Mouse (Mus musculus): Measurements from ENCODE around the gene Lgals3. TPM values are rescaled to one million over a fixed set of nuclear protein-coding genes. Genes with fewer than 3 reads are reported as not detected.
A peak's percentile ranks its signal among the peaks of the same experiment; 100 is the strongest.

The Lgals3 gene
- polyA plus RNA-seq, 1 experiment from 2014 or later = 0.33 TPM

DNA sequence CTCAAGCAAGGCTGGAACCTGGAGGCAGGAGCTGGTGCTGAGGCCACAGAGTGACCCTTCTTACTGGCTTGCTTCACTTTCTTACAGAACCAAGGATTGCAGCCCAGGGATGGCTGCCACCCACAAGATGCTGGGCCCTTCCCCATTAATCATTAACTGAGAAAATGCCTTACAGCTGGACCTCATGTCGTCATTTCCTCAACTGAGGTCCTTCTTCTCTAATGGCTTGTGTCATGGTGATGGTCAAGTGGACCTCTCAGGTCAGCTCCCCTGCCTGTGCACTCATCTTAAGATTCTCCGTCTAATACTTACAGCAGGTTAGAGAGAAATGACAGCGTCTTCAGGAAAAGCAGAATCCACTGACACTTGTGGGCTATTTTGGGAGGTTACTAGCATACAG lies 49.8 kb downstream of the Lgals3 start:
- DNase-seq (ENCODE audit: low spot score, missing footprints) = no peak
- Histone ChIP-seq H3K27ac (ENCODE audit: low read depth, low read length) (no peak overlapping the region), H3K4me1 (ENCODE audit: control insufficient read depth, insufficient read depth, low read length) (peaks cover 6% of the 10 kb centered on the region), H3K4me3 (ENCODE audit: low read depth, low read length) (peak overlapping the region; percentile 56), H3K9ac (ENCODE audit: low read length) (peak overlapping the region; percentile 69), H3K36me3 (ENCODE audit: control insufficient read depth, insufficient read depth, low read length) (peaks cover 4% of the 10 kb centered on the region; the same call in 1 of the 2 replicates), H3K9me3 (ENCODE audit: control insufficient read depth, low read length) (no peaks in the 10 kb centered on the region), H3K4me2 (peak overlapping the region; percentile 63), H3K27me3 (ENCODE audit: control insufficient read depth, insufficient read depth, low read length) (no peaks in the 10 kb centered on the region)
- WGBS = 44% methylated on average over 3 of the region's 3 CpGs
- no peak for ATAC-seq (ENCODE audit: low FRiP score)

DNA sequence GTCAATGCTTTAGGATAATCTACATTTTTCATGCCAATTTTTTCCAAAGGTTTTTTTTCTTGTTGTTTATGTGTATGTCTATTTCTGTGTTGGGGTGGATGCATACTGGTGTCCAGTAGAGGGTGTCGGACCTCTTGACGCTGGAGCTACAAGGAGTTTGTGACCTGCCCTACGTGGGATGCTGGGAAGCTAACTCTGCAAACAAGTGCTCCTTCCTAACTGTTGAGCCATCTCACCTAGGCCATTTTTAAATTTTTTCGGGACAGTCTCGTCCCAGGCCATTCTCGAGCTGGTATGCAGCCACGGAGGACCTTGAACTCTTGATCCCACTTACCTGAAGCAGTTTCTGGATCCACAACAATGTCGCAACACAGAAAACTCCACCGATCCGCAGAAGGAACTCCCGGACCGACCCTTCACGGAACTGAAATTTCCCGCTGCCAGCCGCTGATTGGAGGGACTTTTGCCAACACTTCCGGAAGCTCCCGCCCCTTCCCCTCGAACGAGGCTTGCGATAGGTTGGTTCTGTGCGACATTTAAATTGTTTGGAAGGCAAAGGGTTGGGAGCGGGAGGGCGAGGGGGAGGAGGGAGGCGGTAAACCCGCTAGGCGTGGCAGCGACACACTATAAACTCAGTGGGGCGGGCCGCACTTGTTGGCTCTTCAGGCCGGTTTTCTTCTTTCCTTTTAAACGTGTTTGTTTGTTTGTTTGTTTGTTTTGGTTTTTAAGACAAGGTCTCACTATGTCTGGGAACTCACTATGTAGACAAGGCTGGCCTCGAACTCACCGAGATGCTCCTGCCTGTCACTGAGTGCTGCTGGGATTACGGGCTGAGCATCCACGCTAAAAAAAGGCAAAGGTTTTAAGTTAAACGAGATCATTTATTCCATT lies 50.5 kb downstream of the Lgals3 start, which contains the start of gene Dlgap5:
TSS of gene Dlgap5 (minus strand) at position 633 of the 891 bp plus-strand sequence.
- ATAC-seq (ENCODE audit: low FRiP score) = peak; percentile 98
- Histone ChIP-seq H3K4me3 (ENCODE audit: low read depth, low read length) (peak within 1 kb of the TSS; percentile 56), H3K4me2 (peak within 1 kb of the TSS; percentile 63), H3K27ac (ENCODE audit: low read depth, low read length) (no peak within 1 kb of the TSS), H3K36me3 (ENCODE audit: control insufficient read depth, insufficient read depth, low read length) (no peaks in the 10 kb centered on the region; the same call in 1 of the 2 replicates), H3K9me3 (ENCODE audit: control insufficient read depth, low read length) (no peaks in the 10 kb centered on the region), H3K4me1 (ENCODE audit: control insufficient read depth, insufficient read depth, low read length) (peaks cover 6% of the 10 kb centered on the region), H3K27me3 (ENCODE audit: control insufficient read depth, insufficient read depth, low read length) (no peaks in the 10 kb centered on the region), H3K9ac (ENCODE audit: low read length) (peak within 1 kb of the TSS; percentile 69)
- DNase-seq (ENCODE audit: low spot score, missing footprints) = peak; percentile 98
- 2% methylated on average over 36 of the region's 36 CpGs for WGBS

DNA sequence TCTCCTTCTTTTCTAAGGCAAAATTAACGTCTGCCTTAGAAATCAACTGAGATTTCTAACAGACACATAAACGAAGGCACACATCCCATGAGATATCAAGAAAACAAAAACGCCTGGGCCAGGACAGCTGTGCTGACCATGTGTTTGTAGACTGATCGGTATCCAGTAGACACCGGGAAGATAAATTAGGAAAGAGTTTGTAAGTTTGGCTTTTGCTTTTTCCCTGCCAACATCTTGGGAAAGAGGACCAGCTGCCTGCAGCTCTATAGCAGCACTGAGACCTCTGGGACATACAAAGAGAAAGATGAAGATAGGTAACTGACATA lies 51.1 kb downstream of the Lgals3 start:
- Histone ChIP-seq H3K27ac (ENCODE audit: low read depth, low read length) (no peak overlapping the region), H3K9me3 (ENCODE audit: control insufficient read depth, low read length) (no peaks in the 10 kb centered on the region), H3K4me2 (peak overlapping the region; percentile 63; the same call in 1 of the 2 replicates), H3K4me3 (ENCODE audit: low read depth, low read length) (peak overlapping the region; percentile 56; the same call in 1 of the 2 replicates), H3K4me1 (ENCODE audit: control insufficient read depth, insufficient read depth, low read length) (peaks cover 6% of the 10 kb centered on the region), H3K27me3 (ENCODE audit: control insufficient read depth, insufficient read depth, low read length) (no peaks in the 10 kb centered on the region), H3K36me3 (ENCODE audit: control insufficient read depth, insufficient read depth, low read length) (no peaks in the 10 kb centered on the region; the same call in 1 of the 2 replicates), H3K9ac (ENCODE audit: low read length) (peak overlapping the region; percentile 55)
- no peak for DNase-seq (ENCODE audit: low spot score, missing footprints)
- WGBS = 58% methylated on average over 5 of the region's 5 CpGs
- no peak for ATAC-seq (ENCODE audit: low FRiP score)

DNA sequence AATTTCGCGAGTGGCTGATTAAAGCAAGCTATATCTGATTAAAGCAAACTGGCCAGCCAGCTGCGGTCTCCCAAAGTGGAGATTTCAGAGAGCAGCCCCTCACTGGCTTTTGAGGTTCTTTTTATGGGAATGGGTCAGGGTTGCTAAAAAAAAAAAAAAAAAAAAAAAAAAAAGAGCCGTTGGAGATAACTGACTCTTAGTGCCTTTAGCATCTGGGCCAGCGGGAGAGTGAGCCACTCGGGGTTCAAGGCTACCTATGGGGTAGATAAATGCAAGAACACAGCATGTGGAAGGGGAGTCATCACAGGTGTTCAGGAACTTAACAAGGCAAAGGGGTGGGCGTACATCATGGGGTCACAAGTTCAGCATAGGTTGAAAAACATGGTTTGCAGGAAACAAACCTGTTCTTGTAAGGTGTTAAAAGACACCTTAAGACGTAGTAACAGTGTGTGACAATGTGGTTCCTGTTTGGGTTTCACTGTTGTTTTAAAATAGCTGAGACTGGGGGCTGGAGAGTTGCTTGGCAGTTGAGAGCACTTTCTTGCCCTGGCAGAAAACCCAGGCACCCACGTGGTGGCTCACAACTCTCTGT lies 51.6 kb downstream of the Lgals3 start:
- 90% methylated on average over 9 of the region's 9 CpGs for WGBS
- Histone ChIP-seq H3K27ac (ENCODE audit: low read depth, low read length) (no peak overlapping the region), H3K36me3 (ENCODE audit: control insufficient read depth, insufficient read depth, low read length) (no peaks in the 10 kb centered on the region), H3K4me2 (no peak overlapping the region), H3K27me3 (ENCODE audit: control insufficient read depth, insufficient read depth, low read length) (no peaks in the 10 kb centered on the region), H3K9ac (ENCODE audit: low read length) (peak overlapping the region; percentile 55; the same call in 1 of the 2 replicates), H3K4me1 (ENCODE audit: control insufficient read depth, insufficient read depth, low read length) (peaks cover 6% of the 10 kb centered on the region), H3K9me3 (ENCODE audit: control insufficient read depth, low read length) (no peaks in the 10 kb centered on the region), H3K4me3 (ENCODE audit: low read depth, low read length) (no peak overlapping the region)
- DNase-seq (ENCODE audit: low spot score, missing footprints) (no peak), ATAC-seq (ENCODE audit: low FRiP score) (no peak)

DNA sequence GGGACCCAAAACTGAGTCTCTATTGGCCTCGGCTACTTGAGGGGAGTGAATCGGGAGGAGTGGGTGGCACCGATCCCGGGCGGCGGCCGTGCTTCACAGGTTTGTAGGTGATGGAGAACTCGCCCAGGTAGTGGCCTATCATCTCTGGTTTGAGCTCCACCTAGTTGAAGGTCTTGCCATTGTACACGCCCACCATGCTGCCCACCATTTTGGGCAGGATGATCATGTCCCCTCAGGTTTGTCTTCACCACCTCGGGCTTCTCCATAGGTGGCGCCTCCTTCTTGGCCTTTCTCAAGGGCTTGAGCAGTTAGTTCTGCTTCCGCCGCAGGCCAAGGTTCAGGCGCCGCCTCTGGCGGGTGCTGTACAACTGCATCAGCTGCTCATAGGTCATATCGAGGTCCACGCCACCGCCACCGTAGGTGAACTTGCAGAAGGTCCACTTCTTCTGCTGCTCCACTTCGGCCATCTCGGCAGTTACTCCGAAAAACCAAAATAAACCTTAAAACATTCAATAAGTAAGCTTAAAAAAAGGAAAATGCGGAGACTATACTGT lies 52.2 kb downstream of the Lgals3 start:
- Histone ChIP-seq H3K27me3 (ENCODE audit: control insufficient read depth, insufficient read depth, low read length) (no peaks in the 10 kb centered on the region), H3K4me2 (no peak overlapping the region), H3K9ac (ENCODE audit: low read length) (no peak overlapping the region), H3K27ac (ENCODE audit: low read depth, low read length) (no peak overlapping the region), H3K4me1 (ENCODE audit: control insufficient read depth, insufficient read depth, low read length) (peaks cover 6% of the 10 kb centered on the region), H3K4me3 (ENCODE audit: low read depth, low read length) (no peak overlapping the region), H3K9me3 (ENCODE audit: control insufficient read depth, low read length) (no peaks in the 10 kb centered on the region), H3K36me3 (ENCODE audit: control insufficient read depth, insufficient read depth, low read length) (no peaks in the 10 kb centered on the region)
- WGBS = 95% methylated on average over 24 of the region's 24 CpGs
- DNase-seq (ENCODE audit: low spot score, missing footprints) (no peak), ATAC-seq (ENCODE audit: low FRiP score) (no peak)

DNA sequence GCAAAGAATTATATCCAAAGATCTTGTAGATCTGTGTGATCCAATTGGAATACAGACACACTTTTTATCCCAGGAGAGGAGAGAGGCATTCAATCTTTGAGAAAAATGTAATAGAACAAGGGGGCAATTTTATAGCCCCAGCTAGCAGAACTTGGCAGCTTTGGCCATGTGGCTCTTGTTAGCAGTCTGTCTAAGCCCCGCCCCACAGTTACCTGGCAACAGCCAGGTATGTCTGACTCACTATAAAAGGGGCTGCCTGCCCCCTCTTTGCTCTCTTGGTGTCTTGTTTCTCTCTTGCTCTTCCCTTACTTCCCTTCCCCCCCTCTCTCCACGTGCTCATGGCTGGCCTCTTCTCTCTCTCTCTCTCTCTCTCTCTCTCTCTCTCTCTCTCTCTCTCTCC lies 54.1 kb downstream of the Lgals3 start:
- Histone ChIP-seq H3K4me2 (no peak overlapping the region), H3K4me1 (ENCODE audit: control insufficient read depth, insufficient read depth, low read length) (peaks cover 6% of the 10 kb centered on the region), H3K4me3 (ENCODE audit: low read depth, low read length) (no peak overlapping the region), H3K9me3 (ENCODE audit: control insufficient read depth, low read length) (no peaks in the 10 kb centered on the region), H3K36me3 (ENCODE audit: control insufficient read depth, insufficient read depth, low read length) (no peaks in the 10 kb centered on the region), H3K27me3 (ENCODE audit: control insufficient read depth, insufficient read depth, low read length) (no peaks in the 10 kb centered on the region), H3K27ac (ENCODE audit: low read depth, low read length) (no peak overlapping the region), H3K9ac (ENCODE audit: low read length) (no peak overlapping the region)
- WGBS = 43% methylated on average over 2 of the region's 2 CpGs
- no peak for ATAC-seq (ENCODE audit: low FRiP score)
- DNase-seq (ENCODE audit: low spot score, missing footprints) = no peak

DNA sequence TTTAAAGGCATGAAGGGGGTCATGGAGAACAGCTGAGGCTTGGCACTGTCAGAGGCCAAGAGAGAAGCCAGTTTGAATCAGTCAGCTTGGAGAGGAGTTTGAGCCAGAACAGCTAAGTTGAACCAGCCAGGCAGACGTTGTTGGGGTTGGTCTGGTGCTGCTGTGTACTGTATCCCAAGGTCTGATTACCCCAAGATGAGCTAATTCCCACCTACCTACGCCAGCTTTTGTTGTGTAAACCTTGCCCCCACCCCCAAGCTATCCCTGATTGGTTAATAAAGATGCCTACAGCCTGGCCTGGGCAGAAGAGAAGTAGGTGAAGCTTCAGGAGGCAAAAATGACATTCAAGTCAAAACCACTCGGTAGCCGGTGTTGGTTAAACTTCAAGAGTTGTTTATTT lies 54.9 kb downstream of the Lgals3 start:
- Histone ChIP-seq H3K27me3 (ENCODE audit: control insufficient read depth, insufficient read depth, low read length) (no peaks in the 10 kb centered on the region), H3K4me3 (ENCODE audit: low read depth, low read length) (no peak overlapping the region), H3K36me3 (ENCODE audit: control insufficient read depth, insufficient read depth, low read length) (no peaks in the 10 kb centered on the region), H3K4me1 (ENCODE audit: control insufficient read depth, insufficient read depth, low read length) (peaks cover under 1% of the 10 kb centered on the region), H3K9me3 (ENCODE audit: control insufficient read depth, low read length) (no peaks in the 10 kb centered on the region), H3K9ac (ENCODE audit: low read length) (no peak overlapping the region), H3K4me2 (no peak overlapping the region), H3K27ac (ENCODE audit: low read depth, low read length) (no peak overlapping the region)
- no peak for DNase-seq (ENCODE audit: low spot score, missing footprints)
- ATAC-seq (ENCODE audit: low FRiP score) = no peak
- WGBS = 70% methylated on average over 4 of the region's 4 CpGs

DNA sequence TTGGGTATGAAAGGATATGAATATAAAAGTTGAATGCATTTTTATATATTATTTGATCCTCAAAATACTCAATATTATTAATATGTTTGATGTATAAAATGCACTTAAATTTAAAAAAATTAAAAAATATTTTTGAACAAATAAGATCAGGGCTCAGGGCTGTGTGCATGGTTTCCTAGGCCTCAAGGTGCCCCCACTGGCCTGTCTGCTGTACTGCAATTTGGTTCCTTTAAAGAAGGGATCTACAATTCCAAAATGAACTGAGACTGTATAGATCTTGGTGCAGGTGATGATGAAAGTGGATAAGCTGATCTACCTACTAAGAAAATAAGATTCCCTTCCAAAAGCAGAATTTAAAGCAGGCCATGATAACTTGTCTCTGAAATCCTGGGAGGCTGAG lies 65.4 kb downstream of the Lgals3 start:
- no peak for DNase-seq (ENCODE audit: low spot score, missing footprints)
- H3K27me3 ChIP-seq (ENCODE audit: control insufficient read depth, insufficient read depth, low read length) = no peaks in the 10 kb centered on the region
- H3K4me2 ChIP-seq = no peak overlapping the region
- no peaks in the 10 kb centered on the region for H3K4me1 ChIP-seq (ENCODE audit: control insufficient read depth, insufficient read depth, low read length)
- H3K9ac ChIP-seq (ENCODE audit: low read length) = no peak overlapping the region
- no peak overlapping the region for H3K27ac ChIP-seq (ENCODE audit: low read depth, low read length)
- H3K4me3 ChIP-seq (ENCODE audit: low read depth, low read length) = no peak overlapping the region
- H3K9me3 ChIP-seq (ENCODE audit: control insufficient read depth, low read length) = no peaks in the 10 kb centered on the region
- ATAC-seq (ENCODE audit: low FRiP score) = no peak
- no peaks in the 10 kb centered on the region for H3K36me3 ChIP-seq (ENCODE audit: control insufficient read depth, insufficient read depth, low read length)
